Mouse (Mus musculus) forelimb bud, embryonic 11.5 days (tissue): ENCODE measurements around the gene Slc35g3.
"Not testable (repeated sequence)": the region's sequence is repeated elsewhere in the genome, so short reads cannot be mapped to it uniquely, and the experiment has no call there.

Experiments
- DNase-seq: peaks from one replicate; pipeline ENCODE4 v3.0.0-alpha.2; 2012; ENCODE audit warnings: low read depth, low spot score

Gene Slc35g3

GRCm38 (mm10) chr11:69757303-69758089 lies 4.3 kb downstream of the Slc35g3 start:
- no peak for DNase-seq

DNA sequence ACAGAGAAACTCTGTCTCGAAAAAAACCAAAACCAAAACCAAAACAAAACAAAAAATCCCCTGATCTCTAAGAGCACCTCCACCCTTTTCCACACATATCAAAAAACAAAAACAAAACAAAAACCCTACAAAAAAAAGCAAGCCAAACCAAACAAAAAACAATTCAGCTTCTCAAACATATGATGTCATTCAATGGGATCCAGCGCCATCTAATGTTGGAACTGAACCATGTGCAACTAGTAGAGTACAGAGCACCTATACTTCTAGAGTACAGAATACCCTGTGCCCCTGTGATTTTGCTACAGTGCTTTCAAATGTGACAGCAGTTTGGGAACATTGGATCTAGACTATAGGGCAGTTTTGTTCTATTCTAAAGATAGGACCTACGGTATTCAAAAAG lies 7.1 kb downstream of the Slc35g3 start:
- DNase-seq = peak; percentile 43

DNA sequence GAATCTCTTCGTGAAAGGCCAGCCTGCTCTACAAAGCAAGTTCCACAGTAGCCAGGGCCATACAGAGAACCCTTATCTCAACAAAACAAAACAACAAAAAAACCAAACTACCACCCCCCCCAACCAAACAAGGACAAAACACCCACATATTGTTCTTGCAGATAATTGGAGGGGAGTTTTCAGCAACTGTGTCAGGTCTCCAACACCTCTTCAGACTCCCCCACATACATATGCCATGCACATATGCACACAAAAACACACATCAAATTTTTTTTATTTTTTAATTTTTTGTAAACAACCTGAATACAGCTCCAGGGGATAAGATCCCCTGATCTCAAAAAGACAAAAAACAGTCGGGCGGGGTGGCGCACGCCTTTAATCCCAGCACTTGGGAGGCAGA lies 7.5 kb downstream of the Slc35g3 start:
- DNase-seq = no peak

DNA sequence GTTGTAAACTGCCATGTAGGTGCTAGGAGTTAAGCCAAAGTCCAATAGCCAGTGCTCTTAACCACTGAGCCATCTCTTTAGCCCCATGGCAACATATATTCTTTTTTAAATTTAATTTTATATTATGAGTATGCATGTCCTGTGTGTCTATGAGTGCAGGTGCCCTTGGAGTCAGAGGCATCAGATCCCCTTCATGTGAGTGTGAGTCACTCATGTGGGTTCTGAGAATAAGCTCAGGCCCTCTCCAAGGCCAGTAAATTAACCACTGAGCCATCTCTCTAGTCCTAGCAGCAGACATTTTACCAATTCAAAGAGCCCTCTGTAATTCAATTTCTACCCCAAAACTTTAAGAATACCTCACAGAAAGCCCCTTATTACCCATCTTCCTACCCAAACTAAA lies 9.1 kb downstream of the Slc35g3 start:
- DNase-seq = no peak

DNA sequence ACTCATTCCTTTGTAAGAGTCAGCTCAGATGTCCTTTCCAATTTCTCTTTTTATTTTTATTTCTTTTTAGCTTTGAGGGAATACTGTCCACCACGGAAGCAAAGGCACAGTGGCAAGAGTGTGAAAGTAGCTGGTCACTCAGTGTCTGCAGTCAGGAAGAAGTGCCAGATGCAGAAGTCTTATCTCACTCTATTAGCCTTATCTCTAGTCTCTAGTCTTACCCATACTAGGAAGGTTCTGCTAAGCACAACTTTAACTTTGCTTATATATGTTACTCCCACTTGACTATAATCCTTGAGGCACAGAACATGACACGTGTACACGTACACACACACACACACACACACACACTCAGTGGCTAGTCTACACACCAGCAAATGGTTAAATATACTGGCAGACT lies 10.1 kb downstream of the Slc35g3 start:
- no peak for DNase-seq

- not testable (repeated sequence) for DNase-seq
Measured at GRCm38 (mm10) chr11:69731408-69731807, 30.4 kb downstream of the Slc35g3 start.

DNA sequence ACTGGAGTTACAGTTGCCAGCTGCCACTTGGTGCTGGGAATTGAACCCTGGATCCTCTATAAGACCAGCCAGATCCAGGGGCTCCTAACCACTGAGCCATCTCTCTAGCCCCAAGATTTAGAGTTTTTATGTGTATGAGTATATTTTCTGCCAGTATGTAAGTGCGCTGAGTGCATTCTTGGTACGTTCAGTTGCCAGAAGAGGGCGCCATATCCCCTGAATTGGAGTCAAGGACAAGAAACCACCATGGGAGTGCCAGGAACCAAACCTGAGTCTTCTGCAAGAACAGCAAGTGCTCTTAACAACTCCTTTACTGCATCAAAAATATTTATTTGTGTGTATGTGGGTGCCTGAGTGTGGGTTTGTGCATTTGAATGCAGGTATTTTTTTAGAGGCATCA lies 32.7 kb downstream of the Slc35g3 start:
- DNase-seq = peak; percentile 64

GRCm38 (mm10) chr11:69725951-69726350 lies 35.8 kb downstream of the Slc35g3 start:
- no peak for DNase-seq

- DNase-seq = no peak
Measured at GRCm38 (mm10) chr11:69723074-69723473, 38.7 kb downstream of the Slc35g3 start.

DNA sequence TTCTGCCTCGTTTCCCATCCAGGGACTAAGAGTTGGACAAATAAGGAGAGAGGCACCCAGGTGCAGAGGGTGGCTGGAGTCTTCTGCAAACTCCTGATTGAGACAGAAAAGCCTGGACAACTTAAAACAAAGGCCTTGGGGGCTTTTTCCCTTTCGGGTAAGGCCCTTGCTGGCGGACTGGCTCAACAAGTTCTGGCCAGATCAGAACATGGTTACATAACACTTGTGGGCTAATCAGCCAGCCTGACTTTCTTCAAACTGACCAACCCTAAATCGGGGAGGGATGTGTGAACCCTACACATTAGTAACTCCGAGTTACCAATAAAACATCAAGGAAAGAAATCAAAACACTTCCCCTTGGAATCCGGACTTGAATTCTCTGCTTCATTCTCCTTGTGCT lies 40.9 kb downstream of the Slc35g3 start:
- DNase-seq = no peak

DNA sequence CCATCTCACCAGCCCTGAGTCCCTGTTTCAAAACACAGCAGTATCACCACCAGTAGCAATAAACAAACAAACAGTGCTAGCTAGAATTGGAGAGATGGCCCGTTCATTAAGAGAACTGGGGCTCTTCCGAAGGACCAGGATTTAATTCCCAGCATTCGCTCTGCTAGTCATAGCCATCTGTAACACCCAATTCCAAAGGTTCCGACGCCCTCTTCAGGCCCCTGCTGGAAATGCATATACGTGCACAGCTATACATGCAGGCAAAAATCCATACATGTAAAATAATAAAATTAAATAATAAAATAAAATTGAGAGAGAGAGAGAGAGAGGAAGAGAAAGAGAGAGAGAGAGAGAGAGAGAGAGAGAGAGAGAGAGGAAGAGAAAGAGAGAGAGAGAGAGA lies 42.3 kb downstream of the Slc35g3 start:
- no peak for DNase-seq

- no peak for DNase-seq
Measured at GRCm38 (mm10) chr11:69718661-69719060, 43.1 kb downstream of the Slc35g3 start.

DNA sequence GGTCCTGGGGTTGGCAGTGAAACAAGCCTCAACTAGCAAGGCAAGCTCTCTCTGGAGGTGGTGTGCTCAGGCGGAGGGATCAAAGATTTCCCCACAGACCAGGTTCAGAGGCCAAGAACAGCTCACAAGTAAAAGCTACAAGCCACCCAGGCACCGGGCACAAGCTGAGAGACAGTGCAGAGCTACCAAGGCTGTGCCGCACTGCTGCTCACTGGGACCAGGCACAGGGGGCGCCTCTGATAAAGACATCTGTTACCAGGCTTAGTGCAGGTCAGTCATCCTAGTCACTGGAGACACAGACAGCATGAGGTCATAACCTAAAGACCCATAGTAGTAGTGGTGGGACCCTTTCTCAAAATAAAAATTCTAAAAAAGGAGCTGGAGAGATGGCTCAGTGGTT lies 44.8 kb downstream of the Slc35g3 start:
- DNase-seq = no peak

- peak; percentile 63 for DNase-seq
Measured at GRCm38 (mm10) chr11:69715929-69716328, 45.8 kb downstream of the Slc35g3 start.

GRCm38 (mm10) chr11:69715482-69715881 lies 46.3 kb downstream of the Slc35g3 start:
- peak; percentile 52 for DNase-seq

- peak; percentile 80 for DNase-seq
Measured at GRCm38 (mm10) chr11:69714636-69715329, 47.0 kb downstream of the Slc35g3 start.

- DNase-seq = no peak
Measured at GRCm38 (mm10) chr11:69712954-69713672, 48.7 kb downstream of the Slc35g3 start.

DNA sequence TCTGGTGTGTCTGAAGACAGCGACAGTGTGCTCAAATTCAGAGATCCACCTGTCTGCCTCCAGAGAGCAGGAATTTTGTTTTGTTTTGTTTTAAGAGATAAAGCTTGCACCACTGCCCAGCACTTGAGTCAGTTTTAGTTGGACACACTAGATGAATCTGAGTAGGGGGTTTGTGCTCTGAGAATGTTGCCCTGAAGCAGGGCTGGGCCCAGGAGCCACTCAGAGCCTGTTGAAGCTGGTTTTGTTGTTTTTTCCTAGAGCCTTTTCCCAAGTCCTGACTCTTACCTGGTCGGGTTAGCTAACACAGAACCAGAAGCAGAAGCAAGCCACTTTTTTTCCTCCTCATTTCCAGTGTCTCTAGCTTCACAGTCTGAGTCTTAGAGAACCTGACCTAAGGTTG lies 50.7 kb downstream of the Slc35g3 start:
- DNase-seq = no peak

- DNase-seq = no peak
Measured at GRCm38 (mm10) chr11:69710470-69710869, 51.3 kb downstream of the Slc35g3 start.
